Mouse (Mus musculus) mouse trophoblast stem cell (cell line): Measurements from ENCODE around the gene Rab15.
"Not testable (repeated sequence)": the region's sequence is repeated elsewhere in the genome, so short reads cannot be mapped to it uniquely, and the experiment has no call there.

Source experiments
- in situ Hi-C, 2 experiments: fragments of 300-500 bp; cut with MseI, MboI; formaldehyde crosslinking; loops; 2 replicates in 1 of 2; 3 replicates in 1 of 2; pipeline ENCODE4 v1.15.1; 2025

Gene Rab15

GRCm38 (mm10) chr12:76818908-76819307 is 3.8 kb downstream of the Rab15 start:
- in situ Hi-C loops, result no loop called here

DNA sequence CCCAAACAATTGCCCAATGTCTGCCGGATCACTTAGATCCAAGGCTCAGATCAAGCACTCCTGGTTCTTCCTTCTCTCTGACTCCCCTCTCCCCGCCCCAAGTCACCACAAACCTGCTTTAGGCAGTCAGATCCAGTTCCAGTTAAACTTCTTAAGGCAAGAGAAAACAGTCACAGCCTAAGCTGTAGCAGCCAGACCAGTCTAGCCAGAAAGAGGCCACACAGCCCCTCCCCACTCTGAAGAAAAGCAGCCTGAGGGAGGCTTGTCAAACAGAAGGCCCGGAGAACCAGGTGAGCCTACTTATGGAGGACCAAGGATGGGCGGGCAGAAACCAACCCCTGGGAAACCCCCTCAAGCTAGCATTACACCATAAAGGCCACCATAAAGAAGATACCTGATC is 4.6 kb downstream of the Rab15 start:
- in situ Hi-C loops, result no loop called here

DNA sequence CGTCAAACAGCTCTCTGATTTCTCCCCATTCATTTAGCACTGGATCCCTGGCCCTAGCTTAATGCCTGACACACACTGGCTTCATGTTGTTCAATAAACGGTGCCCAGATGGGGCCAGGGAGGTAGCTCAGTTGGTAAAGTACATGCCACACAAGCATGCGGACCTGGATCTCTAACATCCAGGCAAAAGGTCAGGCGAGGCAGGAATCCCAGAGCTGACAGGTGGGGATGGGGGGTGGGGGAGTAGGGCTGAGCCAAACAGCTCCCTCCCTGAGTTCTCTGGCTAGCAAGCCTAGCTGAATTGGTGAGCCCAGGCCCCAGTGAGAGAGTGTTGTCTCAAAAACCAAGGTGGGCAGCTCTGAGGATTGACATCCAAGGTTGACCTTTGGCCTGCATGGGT is 5.5 kb downstream of the Rab15 start:
- in situ Hi-C loops, result no loop called here

DNA sequence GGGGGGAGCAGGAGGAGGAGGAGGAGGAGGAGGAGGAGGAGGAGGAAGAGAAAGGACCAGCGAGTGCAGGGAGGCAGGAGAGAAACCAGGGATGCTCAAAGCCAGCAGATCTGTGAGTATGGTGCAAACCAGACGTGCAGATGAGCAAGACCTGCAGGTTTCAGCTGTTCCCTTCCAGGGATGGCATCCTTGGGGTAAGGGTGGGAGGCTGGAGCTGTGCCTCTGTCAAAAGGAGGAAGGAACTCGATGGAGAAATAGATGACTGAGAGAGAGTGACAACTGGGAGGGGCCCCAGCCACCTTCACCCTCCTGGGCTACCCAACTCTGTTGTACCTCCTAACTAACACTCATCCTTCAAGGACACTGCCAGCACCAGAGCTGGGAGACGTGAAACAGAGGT is 6.0 kb downstream of the Rab15 start:
- in situ Hi-C loops, result no loop called here

- in situ Hi-C loops, result no loop called here
These were observed 8.6 kb downstream of the Rab15 start for GRCm38 (mm10) chr12:76814120-76814519.

- in situ Hi-C loops, result no loop called here
These were observed 9.2 kb downstream of the Rab15 start for GRCm38 (mm10) chr12:76813543-76813942.

DNA sequence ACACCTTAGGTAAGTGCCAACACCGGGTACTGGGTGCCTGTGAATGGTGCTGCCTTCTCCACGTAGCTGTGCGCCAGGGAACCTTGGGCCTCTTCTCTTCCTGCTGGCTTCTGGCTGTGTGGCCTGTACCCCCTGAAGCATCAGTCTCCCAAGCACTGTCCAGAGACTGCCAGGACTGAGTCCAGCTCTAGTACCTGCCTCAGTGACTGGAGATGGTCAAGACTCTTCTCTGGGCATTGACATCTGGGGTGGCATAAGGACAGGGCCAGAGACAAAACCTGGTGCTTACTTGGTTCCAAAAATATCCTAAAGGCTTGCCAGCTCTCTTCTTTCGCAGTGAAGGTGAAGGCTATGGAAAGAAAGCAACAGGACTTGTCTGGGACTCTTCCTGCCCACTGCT is 11.7 kb downstream of the Rab15 start:
- in situ Hi-C loops, result no loop called here

- in situ Hi-C loops, result no loop called here
These were observed 12.2 kb downstream of the Rab15 start for GRCm38 (mm10) chr12:76810491-76810890.

GRCm38 (mm10) chr12:76807796-76808195 is 14.9 kb downstream of the Rab15 start:
- in situ Hi-C loops, result no loop called here

DNA sequence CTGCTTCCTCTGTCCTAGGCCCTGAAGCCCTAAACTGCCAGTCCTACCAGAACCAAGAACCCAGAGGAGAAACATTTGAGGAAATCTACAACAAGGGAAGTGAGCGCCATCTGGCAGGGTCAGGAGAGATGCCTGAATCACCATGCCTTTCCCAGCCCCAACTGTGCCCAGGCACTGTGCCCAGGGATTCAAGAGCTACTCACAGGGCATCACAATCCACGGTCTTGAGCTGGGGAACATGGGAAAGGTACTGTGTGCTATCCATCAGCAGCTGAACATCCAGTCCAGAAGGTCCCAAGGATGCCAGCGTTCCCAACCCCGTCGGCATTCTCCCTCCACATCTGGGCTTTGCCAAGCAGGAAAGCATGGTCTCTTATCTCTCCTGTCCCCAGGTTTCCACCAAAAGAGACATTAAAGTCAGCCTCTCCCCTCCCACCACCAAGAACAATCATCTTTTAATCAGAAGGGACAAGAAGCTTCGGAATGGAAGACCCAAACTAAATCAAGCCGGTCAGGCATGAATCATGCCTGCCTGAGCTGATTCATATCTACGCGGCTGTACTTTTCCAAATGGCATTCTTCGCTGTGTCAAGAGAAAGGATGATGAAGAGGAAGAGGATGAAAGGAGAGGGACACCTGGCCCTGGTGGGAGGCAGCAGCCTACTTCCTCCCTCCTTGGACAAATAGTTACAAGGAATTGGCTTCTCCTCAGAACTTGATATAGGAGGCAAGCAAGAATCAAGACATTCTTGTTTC is 17.5 kb downstream of the Rab15 start:
- in situ Hi-C loops, result no loop called here

GRCm38 (mm10) chr12:76803700-76804252 is 18.9 kb downstream of the Rab15 start:
- in situ Hi-C loops, result no loop called here

GRCm38 (mm10) chr12:76803028-76803427 is 19.7 kb downstream of the Rab15 start:
- in situ Hi-C loops, result no loop called here

DNA sequence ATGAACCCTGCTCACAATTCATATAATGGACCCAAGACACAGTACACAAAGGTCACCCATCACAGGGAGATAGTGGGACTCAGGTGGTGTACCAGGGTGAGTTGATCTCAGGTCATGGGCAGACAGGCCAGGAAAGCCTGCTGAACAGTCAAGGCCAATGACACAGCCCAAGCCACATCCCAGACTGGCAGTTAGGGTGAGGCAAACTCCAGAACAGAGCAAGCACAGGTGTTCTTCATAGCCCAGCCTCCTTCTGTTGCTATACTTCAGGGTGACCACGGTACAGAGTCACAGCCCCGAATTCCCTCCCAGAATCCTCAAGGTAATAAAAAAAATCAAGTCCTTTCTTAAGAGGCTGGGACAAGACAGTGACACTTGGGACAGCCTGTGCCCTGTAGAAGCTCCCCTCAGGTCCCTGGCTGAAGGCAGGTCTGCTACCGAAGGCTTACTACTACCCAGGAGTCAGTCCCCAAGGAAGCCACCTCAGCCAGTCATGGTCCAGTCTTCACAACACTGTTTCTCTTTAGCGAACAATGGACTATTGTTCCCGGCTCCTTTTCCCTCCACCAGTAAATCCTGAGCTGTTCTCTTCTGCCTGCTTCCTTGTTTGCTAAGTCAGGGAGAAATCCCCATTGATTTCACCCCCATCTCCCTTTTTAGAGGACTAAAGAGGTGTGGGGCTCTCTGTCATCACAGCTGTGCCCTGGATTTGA is 24.5 kb downstream of the Rab15 start:
- in situ Hi-C loops, result no loop called here

- in situ Hi-C loops, result no loop called here
These were observed 25.7 kb downstream of the Rab15 start for GRCm38 (mm10) chr12:76796938-76797539.

GRCm38 (mm10) chr12:76795350-76795749 is 27.4 kb downstream of the Rab15 start, which contains the start of gene Gpx2:
TSS of gene Gpx2 (minus strand) at chr12:76795554.
- in situ Hi-C loops, result no loop called here

GRCm38 (mm10) chr12:76792540-76792939 is 30.2 kb downstream of the Rab15 start:
- in situ Hi-C loops, result not testable (repeated sequence)

DNA sequence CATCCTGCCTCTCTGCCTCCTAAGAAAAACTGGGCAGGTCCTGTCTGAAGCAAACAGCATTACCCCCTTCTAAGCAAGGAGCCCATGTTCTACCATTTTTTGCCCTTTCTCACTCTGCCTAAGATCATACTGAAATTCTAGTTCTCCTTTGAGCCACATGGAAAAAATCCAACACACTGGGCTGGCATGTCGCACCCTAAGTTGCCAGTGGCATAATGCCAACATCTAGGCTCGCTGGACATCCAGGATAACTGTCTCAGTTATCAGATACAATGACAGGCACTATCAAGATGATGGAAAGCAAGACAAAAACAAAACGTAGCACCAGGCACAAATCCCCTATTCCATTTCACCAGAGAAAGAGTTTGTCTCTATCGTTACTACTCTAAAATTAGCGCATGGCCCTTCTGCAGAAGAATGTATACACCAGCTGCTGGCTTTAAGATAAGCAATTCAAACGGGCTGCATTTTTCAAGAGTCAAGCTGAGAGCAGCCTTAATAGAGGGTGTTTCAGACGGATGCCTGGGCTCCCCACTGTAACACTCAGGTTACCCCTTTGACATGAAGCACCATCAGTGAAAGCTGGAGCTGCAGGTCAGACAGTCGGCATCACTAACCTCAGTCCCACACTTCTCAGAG is 32.1 kb downstream of the Rab15 start:
- in situ Hi-C loops, result no loop called here

GRCm38 (mm10) chr12:76784056-76784619 is 38.6 kb downstream of the Rab15 start:
- in situ Hi-C loops, result no loop called here

- in situ Hi-C loops, result no loop called here
These were observed 41.9 kb downstream of the Rab15 start for GRCm38 (mm10) chr12:76780639-76781468.

DNA sequence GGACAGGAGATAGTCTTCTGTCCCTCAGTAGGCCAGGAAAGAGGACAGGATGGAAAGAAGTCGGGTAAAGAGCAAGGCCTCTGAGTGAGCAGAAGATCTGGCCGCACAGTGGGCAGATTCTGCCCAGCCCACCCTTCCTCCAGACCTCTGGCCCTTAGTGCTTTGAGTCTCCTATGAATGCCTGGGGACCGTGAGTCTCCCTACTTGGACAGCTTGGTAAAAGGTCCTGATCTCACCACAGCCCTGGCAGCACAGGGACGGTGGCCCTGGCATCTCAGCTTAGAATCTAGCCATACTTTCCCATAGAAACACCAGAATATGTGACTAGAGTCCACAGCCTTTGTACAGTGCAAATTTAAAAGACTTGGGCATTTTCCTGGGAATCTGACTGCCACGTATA is 42.8 kb downstream of the Rab15 start:
- in situ Hi-C loops, result loop anchor here in 1 of 2 experiments (10.0 kb wide), 1 partner anchor 55 kb away; no protein-coding TSS in a partner anchor
